Mouse (Mus musculus): ENCODE results near the gene Ctsc. TPM values are rescaled to one million over a fixed set of nuclear protein-coding genes. Genes with fewer than 3 reads are reported as not detected.

Ctsc gene
- polyA plus RNA-seq, 1 experiment from 2014 or later, result 6.5 TPM

DNA sequence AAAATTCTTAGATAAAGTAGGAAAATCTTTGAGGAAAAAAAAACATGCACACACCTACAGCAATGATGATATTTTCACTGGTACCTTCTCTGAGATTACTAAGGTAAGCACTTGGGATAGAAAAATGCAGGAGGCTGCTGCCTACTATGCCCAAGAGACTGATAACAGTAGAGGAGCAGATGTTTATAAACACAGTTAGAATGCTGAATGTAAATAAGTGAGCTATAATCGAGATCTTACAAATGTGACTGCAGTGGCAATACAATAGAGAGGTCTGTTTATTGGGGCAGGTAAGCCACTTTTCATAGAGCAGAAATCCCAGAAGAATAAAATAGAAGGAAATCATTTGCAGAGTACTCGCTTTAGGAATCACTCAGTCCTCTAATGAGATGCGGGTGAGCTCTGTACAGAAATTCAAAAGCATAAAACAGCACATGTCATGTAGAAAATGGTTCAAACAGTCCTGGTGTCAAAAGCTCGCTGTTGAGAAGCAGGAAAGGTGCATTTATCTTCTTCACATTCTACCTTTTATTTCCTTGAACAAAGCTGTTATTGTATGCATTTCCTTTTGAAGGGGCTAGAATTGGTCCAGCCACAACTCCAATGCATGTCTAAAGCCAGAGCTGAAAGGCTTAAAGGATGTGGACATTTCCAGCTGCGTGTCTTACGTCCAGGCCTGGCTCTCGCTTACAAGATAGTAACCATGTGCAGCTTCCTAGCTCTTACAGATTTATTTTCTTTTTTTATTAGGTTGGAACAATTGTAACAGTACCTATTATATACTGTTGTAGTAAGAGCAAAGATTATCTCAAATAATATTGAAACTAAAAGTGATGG is 80.4 kb downstream of the Ctsc start:
- peak; percentile 63; the same call in 1 of the 2 replicates for ATAC-seq (ENCODE audit: low read depth)
- Histone ChIP-seq H3K27ac (ENCODE audit: low read depth, low read length) (0 out of 2 replicates have a peak overlapping the region, but pooled peaks have one; percentile 40), H3K36me3 (ENCODE audit: control insufficient read depth, insufficient read depth, low read length) (no peaks in the 10 kb centered on the region), H3K4me1 (ENCODE audit: control insufficient read depth, insufficient read depth, low read length) (0 out of 2 replicates have a peak, but pooled peaks cover 6% of the 10 kb centered on the region), H3K9ac (replicated peaks; ENCODE audit: low read depth, low read length) (no peak overlapping the region), H3K27me3 (ENCODE audit: control insufficient read depth, insufficient read depth, low read length) (no peaks in the 10 kb centered on the region), H3K4me3 (ENCODE audit: low read depth, low read length) (no peak overlapping the region), H3K9me3 (ENCODE audit: control insufficient read depth, low read length) (no peaks in the 10 kb centered on the region), H3K4me2 (ENCODE audit: low read depth, low read length) (no peak overlapping the region)
- 35% methylated on average over 7 of the region's 7 CpGs for WGBS

Other genes with a start within 250 kb of the Ctsc start
- 2.4 and 2.7 TPM in 2 replicates for gene Rab38, start 152.2 kb downstream of the Ctsc start, polyA plus RNA-seq (2014; fragmentation: Nextera tagmentation; extraction: Ambion mirVana)